Mouse (Mus musculus) adrenal gland, postnatal 36 days (tissue): Measurements from ENCODE around the gene Polg2. TPM values are rescaled to one million over a fixed set of nuclear protein-coding genes. Genes with fewer than 3 reads are reported as not detected.

Experiments
- DNase-seq, 2 experiments: peaks; one replicate each; pipeline ENCODE4 v3.0.0; 2021; ENCODE audit warnings: mixed read lengths in 1 of 2
- microRNA-seq: library from miRNA; unstranded; fragments of <30 nt; microRNA quantifications from one replicate; pipeline ENCODE4 v1.2.0, GENCODE M21; 2021
- total RNA-seq, 2 experiments: library from RNA; stranded (reverse); gene quantifications; 2 replicates each; pipeline ENCODE4 v1.2.3; 2021

The Polg2 gene
- total RNA-seq, 2 experiments from 2014 or later, result 3.9 to 7.5 TPM

DNA sequence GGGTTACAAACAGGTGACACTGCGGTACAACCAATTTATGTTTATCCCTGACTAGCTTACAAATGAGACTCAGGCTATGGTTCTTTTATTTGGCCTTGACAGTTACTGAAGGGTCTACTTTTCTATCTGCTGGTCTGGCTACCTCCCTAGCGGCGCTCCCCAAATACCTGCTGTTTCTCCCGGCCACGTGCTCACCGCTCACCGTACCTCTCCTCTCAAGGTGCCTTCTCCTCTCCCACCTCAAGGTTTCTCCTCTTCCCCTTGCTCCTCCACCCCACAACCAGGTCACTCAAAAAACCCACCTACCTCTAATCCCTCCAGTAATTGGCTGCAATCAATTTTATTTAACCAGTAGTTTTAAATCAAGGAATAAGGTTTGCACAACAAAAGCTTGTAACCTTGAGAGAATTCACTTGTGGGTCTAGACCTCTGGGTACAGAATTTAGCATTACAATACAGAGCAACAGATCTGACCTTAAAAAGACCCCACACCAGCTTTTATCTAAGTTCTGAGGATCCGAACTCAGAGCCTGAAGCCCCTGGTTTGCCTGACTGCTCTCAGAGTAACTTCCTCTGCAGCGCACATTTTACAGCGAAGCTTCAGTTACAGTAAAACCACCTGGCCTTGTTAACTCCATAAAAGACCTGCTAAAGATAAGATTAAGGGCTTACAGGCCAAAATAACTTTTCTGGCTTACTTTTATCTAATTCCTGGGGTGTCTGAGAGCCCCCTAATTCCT lies 55.0 kb downstream of the Polg2 start:
- DNase-seq, result no peak

GRCm38 (mm10) chr11:106723611-106724125 lies 55.7 kb downstream of the Polg2 start:
- no peak for DNase-seq

DNA sequence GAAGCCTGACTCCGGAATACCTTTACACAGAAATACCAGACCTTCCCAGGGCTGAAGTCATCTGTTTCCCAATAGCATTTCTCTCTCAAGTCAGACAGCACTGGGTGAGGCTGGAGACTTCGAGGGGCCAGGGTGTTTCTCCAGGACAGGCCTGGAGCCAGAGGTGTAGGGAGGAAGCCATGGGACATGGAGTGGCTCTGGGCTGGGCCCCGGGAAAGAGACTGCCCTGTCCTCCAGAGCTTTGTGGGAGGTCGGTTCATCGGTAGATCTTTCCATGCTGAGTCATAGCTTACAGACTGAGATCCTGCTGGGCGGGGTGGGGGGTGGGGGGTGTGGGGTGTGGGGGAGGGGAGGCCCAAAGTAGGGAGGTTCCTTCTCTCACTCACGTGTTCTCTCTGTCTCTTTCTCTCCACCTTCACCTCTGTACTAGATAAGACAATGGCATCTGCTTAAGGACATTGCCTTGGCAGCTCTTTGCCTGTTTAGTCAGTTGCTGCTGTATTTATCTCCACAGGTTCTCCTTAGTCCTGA lies 56.4 kb downstream of the Polg2 start:
- DNase-seq, result peak; percentile 49 to 63

GRCm38 (mm10) chr11:106720379-106720778 lies 59.0 kb downstream of the Polg2 start:
- no peak for DNase-seq

Small RNAs within 50 kb of the gene (microRNA-seq; reads per million reads assigned to microRNA genes)
- gene Gm25994 (not detected), gene Mir3064 (10.7 reads per million, percentile 25 among the genes with 10 or more reads in this experiment)

Other genes starting within 250 kb of the Polg2 start
- 10 to 100 TPM; 52.3 to 54.4 TPM for gene Tex2, start 166.1 kb downstream of the Polg2 start, total RNA-seq
- 10 to 100 TPM; 71.1 to 90.8 TPM for gene Pecam1, start 28.9 kb downstream of the Polg2 start, total RNA-seq
- 1 to 10 TPM; 1.7 to 2.1 TPM for gene Milr1, start 28.3 kb downstream of the Polg2 start, total RNA-seq
- 100 to 1,000 TPM; 752 to 850 TPM for gene Ddx5, start 9.6 kb upstream of the Polg2 start, total RNA-seq
- gene Cep95, start 9.7 kb upstream of the Polg2 start, total RNA-seq, result 10 to 100 TPM in 1 of 2 experiments, 1 to 10 TPM in 1; 6.5 to 10.9 TPM
- 10 to 100 TPM; 36.6 to 42.7 TPM for gene Smurf2, start 141.2 kb upstream of the Polg2 start, total RNA-seq
- gene Kpna2, start 220.0 kb upstream of the Polg2 start, total RNA-seq, result 10 to 100 TPM; 40.8 to 43.6 TPM
- 1 to 10 TPM; 2.3 to 4.7 TPM for gene 1810010H24Rik, start 246.1 kb upstream of the Polg2 start, total RNA-seq